Mouse (Mus musculus) naive thymus-derived CD4-positive, alpha-beta T cell, adult 5 months (primary cell): Measurements from ENCODE around the gene Capn12. TPM values are rescaled to one million over a fixed set of nuclear protein-coding genes. Genes with fewer than 3 reads are reported as not detected.

Source experiments
- polyA plus RNA-seq: library from polyadenylated mRNA; unstranded; fragments of 100-300 nt; shearing (Covaris generic); gene quantifications from one replicate; pipeline ENCODE4 v1.2.1, GENCODE M21; 2017

Gene Capn12
- polyA plus RNA-seq: 0.25 TPM

DNA sequence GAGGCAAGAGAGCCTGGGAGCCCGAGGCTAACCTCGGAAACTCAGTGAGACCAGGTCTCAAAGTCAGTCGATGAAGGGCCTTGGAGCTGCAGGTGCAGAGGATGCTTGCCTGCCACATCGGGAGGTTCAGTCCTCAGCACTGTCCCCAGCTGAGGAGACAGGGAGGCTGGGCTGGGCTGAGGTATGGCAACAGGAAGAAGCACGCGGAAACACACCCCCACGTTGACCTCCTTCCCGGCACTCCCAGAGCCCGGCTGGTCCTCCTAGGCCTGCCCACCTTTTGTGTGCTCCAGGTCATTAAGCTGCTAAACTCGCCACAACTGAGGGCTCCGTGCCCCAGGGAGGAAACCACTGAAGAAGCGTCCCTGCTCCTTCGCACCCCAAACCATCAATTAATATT lies at the start of gene Capn12:
TSS of gene Capn12 (plus strand) at position 224 of the 400 bp plus-strand sequence.

DNA sequence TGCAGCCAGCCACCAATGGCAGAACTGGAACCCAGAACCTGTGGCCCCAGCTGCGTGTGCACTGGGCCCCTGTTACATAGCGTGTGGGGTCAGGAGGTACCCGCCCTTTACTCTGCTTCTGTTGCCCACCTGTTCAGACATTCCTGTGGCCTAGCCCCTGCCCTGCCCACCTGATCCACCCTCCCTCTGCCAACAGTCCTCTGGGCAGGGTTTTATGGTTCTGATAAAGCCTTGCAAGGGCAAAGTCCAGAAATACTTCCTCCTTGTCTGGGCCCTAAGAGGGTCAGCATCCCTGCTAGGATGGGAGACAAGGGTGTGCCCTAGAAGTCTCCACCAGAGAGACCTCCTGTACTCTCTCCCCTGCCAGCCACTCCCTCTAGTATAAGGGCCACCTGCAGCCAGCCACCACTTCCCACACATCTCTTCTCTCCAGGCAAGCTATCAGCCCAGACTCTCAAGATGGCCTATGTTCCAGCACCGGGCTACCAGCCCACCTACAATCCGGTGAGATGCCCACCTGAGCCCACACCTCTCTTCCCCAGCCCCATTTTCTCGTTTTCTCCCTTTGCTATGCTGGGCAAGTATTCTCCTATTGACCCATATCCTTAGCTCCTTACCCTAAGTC lies 47.4 kb upstream of the Capn12 start, which contains the start of gene Lgals4:
TSS of gene Lgals4 (plus strand) at position 132 of the 625 bp plus-strand sequence.

GRCm38 (mm10) chr7:28863540-28863939 lies 17.7 kb upstream of the Capn12 start, which contains the start of gene Lgals7:
TSS of gene Lgals7 (plus strand) at chr7:28863853.

Other genes starting within 250 kb of the Capn12 start
- gene Fbxo27, start 188.6 kb upstream of the Capn12 start, polyA plus RNA-seq: 1.0 TPM
- gene Fbxo17, start 164.6 kb upstream of the Capn12 start, polyA plus RNA-seq: 16.6 TPM
- gene Mrps12, start 139.6 kb upstream of the Capn12 start, polyA plus RNA-seq: 48.4 TPM
- 21.3 TPM for gene Sars2, start 139.4 kb upstream of the Capn12 start, polyA plus RNA-seq
- gene Ccer2, start 125.2 kb upstream of the Capn12 start, polyA plus RNA-seq: not detected
- gene Sirt2, start 114.7 kb upstream of the Capn12 start, polyA plus RNA-seq: 70.1 TPM
- gene Nfkbib, start 113.9 kb upstream of the Capn12 start, polyA plus RNA-seq: 139 TPM
- 155 TPM for gene Rinl, start 92.5 kb upstream of the Capn12 start, polyA plus RNA-seq
- 428 TPM for gene Hnrnpl, start 72.9 kb upstream of the Capn12 start, polyA plus RNA-seq
- 114 TPM for gene Ech1, start 56.2 kb upstream of the Capn12 start, polyA plus RNA-seq
- 29.6 TPM for gene Lgals4, start 47.6 kb upstream of the Capn12 start, polyA plus RNA-seq
- 1.9 TPM for gene Lgals7, start 17.6 kb upstream of the Capn12 start, polyA plus RNA-seq
- gene Actn4, start 80.9 kb downstream of the Capn12 start, polyA plus RNA-seq: 297 TPM
- gene Eif3k, start 100.4 kb downstream of the Capn12 start, polyA plus RNA-seq: 355 TPM
- gene Map4k1, start 100.6 kb downstream of the Capn12 start, polyA plus RNA-seq: 107 TPM
- gene Ryr1, start 243.8 kb downstream of the Capn12 start, polyA plus RNA-seq: 0.02 TPM